In genomic region chr15:79875261-79875995, GRCm38 (mm10) we compare ENCODE assay signal across 24 mouse cellular contexts. TPM values are rescaled to one million over a fixed set of nuclear protein-coding genes. Genes with fewer than 3 reads are reported as not detected.
DNase-seq lines count a peak whose midpoint lies in the region; ATAC-seq and TF ChIP-seq lines count a peak whose summit lies in the region.
"Had no signal": no experiment of that assay in that cellular context is flagged by ENCODE, and none has a peak within 500 bp of the region (broad histone marks: within the 10 kb centered on the region; RNA-seq: fewer than 3 reads in every experiment).

No protein-coding gene starts in this region.

- TF ChIP-seq CTCF in hindbrain, postnatal 0 days (IDR thresholded peaks at IDR 0.05; ENCODE audit: low read depth): no peak

- no peak overlapping the region for H3K4me3 ChIP-seq in hindbrain, postnatal 0 days (ENCODE audit: low read length)
- H3K4me3 ChIP-seq in hindbrain, embryonic 14.5 days (replicated peaks; ENCODE audit: low read length): no peak overlapping the region
- H3K4me3 ChIP-seq: embryonic facial prominence, embryonic 10.5 days; forebrain, embryonic 12.5 days; hindbrain, embryonic 12.5 days; limb, embryonic 15.5 days; midbrain, embryonic 12.5 days; neural tube, embryonic 13.5 days had no signal

- DNase-seq in adrenal gland, adult (ENCODE audit: inconsistent age in 2 of 2, low spot score in 1 of 2): peak; percentile 71 to 79
- no peak for DNase-seq in adrenal gland, postnatal 4 days (ENCODE audit: low spot score in 2 of 2)
- peak; percentile 24 for DNase-seq in hindbrain, postnatal 0 days (ENCODE audit: low spot score)
- DNase-seq in hindbrain, embryonic 14.5 days (ENCODE audit: low spot score): no peak
- DNase-seq in ZHBTc4 (ENCODE audit: low read depth, low spot score) (peak; percentile 55), liver (no peak)
- peak; percentile 22 for DNase-seq in brain, adult 2 months (ENCODE audit: low read depth, low spot score)
- no peak for DNase-seq in yolk sac, embryonic 10.5 days (ENCODE audit: low spot score)
- DNase-seq: cerebellum, adult 18-20 months; gastrocnemius, postnatal 25 days; heart, postnatal 10 days; kidney, adult 9 months; kidney, postnatal 25 days had no signal

- H3K36me3 ChIP-seq in hindbrain, postnatal 0 days (ENCODE audit: insufficient read depth, low read length): no peaks in the 10 kb centered on the region
- H3K36me3 ChIP-seq in hindbrain, embryonic 14.5 days (replicated peaks; ENCODE audit: control insufficient read depth, insufficient read depth): no peaks in the 10 kb centered on the region
- H3K36me3 ChIP-seq: embryonic facial prominence, embryonic 10.5 days; forebrain, embryonic 12.5 days; hindbrain, embryonic 12.5 days; limb, embryonic 15.5 days; midbrain, embryonic 12.5 days; neural tube, embryonic 13.5 days had no signal

- H3K27ac ChIP-seq in hindbrain, postnatal 0 days: no peak overlapping the region
- H3K27ac ChIP-seq in hindbrain, embryonic 14.5 days: no peak overlapping the region
- H3K27ac ChIP-seq: embryonic facial prominence, embryonic 10.5 days; forebrain, embryonic 12.5 days; hindbrain, embryonic 12.5 days; limb, embryonic 15.5 days; midbrain, embryonic 12.5 days; neural tube, embryonic 13.5 days had no signal

- no peak for ATAC-seq in hindbrain, postnatal 0 days
- no peak for ATAC-seq in hindbrain, embryonic 14.5 days (ENCODE audit: low FRiP score)
- ATAC-seq: CD4-positive, CD25-positive, alpha-beta regulatory T cell, adult 4 months; lung, postnatal 0 days had no signal

- H3K4me2 ChIP-seq in hindbrain, postnatal 0 days (ENCODE audit: low read depth, low read length): no peak overlapping the region
- no peak overlapping the region for H3K4me2 ChIP-seq in hindbrain, embryonic 14.5 days (replicated peaks)
- H3K4me2 ChIP-seq: forebrain, embryonic 12.5 days; hindbrain, embryonic 12.5 days; limb, embryonic 15.5 days; midbrain, embryonic 12.5 days; neural tube, embryonic 13.5 days had no signal

- WGBS in hindbrain, postnatal 0 days: 78% methylated on average over 18 of the region's 18 CpGs
- 89% methylated on average over 18 of the region's 18 CpGs for WGBS in hindbrain, embryonic 14.5 days

- no peaks in the 10 kb centered on the region for H3K27me3 ChIP-seq in hindbrain, postnatal 0 days (ENCODE audit: insufficient read depth, low read length)
- no peaks in the 10 kb centered on the region for H3K27me3 ChIP-seq in hindbrain, embryonic 14.5 days (ENCODE audit: control insufficient read depth, insufficient read depth, low read length)
- H3K27me3 ChIP-seq: hindbrain, embryonic 12.5 days; limb, embryonic 15.5 days; midbrain, embryonic 12.5 days; neural tube, embryonic 13.5 days had no signal

- no peaks in the 10 kb centered on the region for H3K9me3 ChIP-seq in hindbrain, postnatal 0 days (ENCODE audit: low read length)
- H3K9me3 ChIP-seq in hindbrain, embryonic 14.5 days (ENCODE audit: control insufficient read depth, low read length): no peaks in the 10 kb centered on the region
- H3K9me3 ChIP-seq: embryonic facial prominence, embryonic 10.5 days; forebrain, embryonic 12.5 days; hindbrain, embryonic 12.5 days; limb, embryonic 15.5 days; midbrain, embryonic 12.5 days; neural tube, embryonic 13.5 days had no signal

- H3K4me1 ChIP-seq in hindbrain, postnatal 0 days (ENCODE audit: insufficient read depth, low read length): peaks cover 5% of the 10 kb centered on the region; the same call in 1 of the 2 replicates
- no peaks in the 10 kb centered on the region for H3K4me1 ChIP-seq in hindbrain, embryonic 14.5 days (replicated peaks; ENCODE audit: control insufficient read depth, insufficient read depth, low read length)
- H3K4me1 ChIP-seq: embryonic facial prominence, embryonic 10.5 days; hindbrain, embryonic 12.5 days; midbrain, embryonic 12.5 days had no signal

- no peak overlapping the region for H3K9ac ChIP-seq in hindbrain, postnatal 0 days (replicated peaks; ENCODE audit: low read length)
- H3K9ac ChIP-seq in hindbrain, embryonic 14.5 days: no peak overlapping the region
- H3K9ac ChIP-seq: forebrain, embryonic 12.5 days; hindbrain, embryonic 12.5 days; limb, embryonic 15.5 days; midbrain, embryonic 12.5 days; neural tube, embryonic 13.5 days had no signal

RNA-seq across cellular contexts. Expression of gene Apobec3, which starts 16.0 kb away (rescaled TPM):
- total RNA-seq in adrenal gland, postnatal 4 days (2021): 10 to 100 TPM; 28.4 to 33.4 TPM
- 3.5 and 5.3 TPM in 2 replicates for total RNA-seq in hindbrain, postnatal 0 days (2014; rRNA removed)
- polyA plus RNA-seq in hindbrain, postnatal 0 days (2015; fragmentation: Nextera tagmentation; extraction: Ambion mirVana): 3.9 and 4.5 TPM in 2 replicates
- polyA plus RNA-seq in hindbrain, embryonic 14.5 days (2014; fragmentation: Nextera tagmentation; extraction: Ambion mirVana): 4.9 and 5.1 TPM in 2 replicates

RNA-seq across cellular contexts. Expression of gene Cbx6, which starts 40.9 kb away (rescaled TPM):
- total RNA-seq in adrenal gland, postnatal 4 days (2021): 100 to 1,000 TPM; 105 TPM
- 92.4 and 107 TPM in 2 replicates for total RNA-seq in hindbrain, postnatal 0 days (2014; rRNA removed)
- polyA plus RNA-seq in hindbrain, postnatal 0 days (2015; fragmentation: Nextera tagmentation; extraction: Ambion mirVana): 51.6 and 56.6 TPM in 2 replicates
- polyA plus RNA-seq in hindbrain, embryonic 14.5 days (2014; fragmentation: Nextera tagmentation; extraction: Ambion mirVana): 36.9 and 39.8 TPM in 2 replicates

RNA-seq across cellular contexts. Expression of gene Npcd, which starts 41.4 kb away (rescaled TPM):
- total RNA-seq in adrenal gland, postnatal 4 days (2021): 1 to 10 TPM; 3.7 to 4.2 TPM
- total RNA-seq in hindbrain, postnatal 0 days (2014; rRNA removed): 5.4 and 12.6 TPM in 2 replicates
- polyA plus RNA-seq in hindbrain, postnatal 0 days (2015; fragmentation: Nextera tagmentation; extraction: Ambion mirVana): 2.4 and 2.7 TPM in 2 replicates
- 1.4 and 5.5 TPM in 2 replicates for polyA plus RNA-seq in hindbrain, embryonic 14.5 days (2014; fragmentation: Nextera tagmentation; extraction: Ambion mirVana)
- total RNA-seq: common myeloid progenitor, adult 5-6 weeks had no signal
- polyA plus RNA-seq: CD4-positive, CD25-positive, alpha-beta regulatory T cell, adult 4 months; embryonic facial prominence, embryonic 10.5 days; intestine, embryonic 14.5 days; limb, embryonic 15.5 days; liver, embryonic 16.5 days; lung, postnatal 0 days; neural tube, embryonic 13.5 days had no signal

Comparison
In these comparisons a context has a peak if more than half of its experiments do, and no peak if none do; other contexts are left out.
1. DNase-seq: peak in adrenal gland, adult (2 of 2), hindbrain, postnatal 0 days (single experiment), ZHBTc4 (single experiment) and brain, adult 2 months (single experiment); none in adrenal gland, postnatal 4 days (0 of 2), hindbrain, embryonic 14.5 days (single experiment), yolk sac, embryonic 10.5 days (single experiment) and liver (single experiment).